Mouse (Mus musculus) lung, postnatal 0 days (tissue): ENCODE results near the gene Bcl11b. TPM values are rescaled to one million over a fixed set of nuclear protein-coding genes. Genes with fewer than 3 reads are reported as not detected.

Experiments
- ATAC-seq: fragments of 200-750 bp; cut with Nextera tagmentation; 2 replicates; pipeline ENCODE4 v1.8.0; 2017; ENCODE audit warnings: moderate library complexity
- DNase-seq: peaks from one replicate; pipeline ENCODE4 v3.0.0-alpha.2; 2016; ENCODE audit warnings: low spot score
- H3K27ac ChIP-seq: fragments of 300-500 bp; sonication (generic); 2 replicates; pipeline ENCODE4 v1.5.1; 2014; ENCODE audit warnings: antibody characterized with exemption, mild to moderate bottlenecking, low read length, mixed read lengths
- H3K27me3 ChIP-seq: fragments of 300-500 bp; sonication (generic); replicated peaks from 2 replicates; pipeline ENCODE4 v1.6.1; 2014; ENCODE audit warnings: low read length, mixed read lengths; ENCODE audit not compliant: insufficient read depth
- H3K36me3 ChIP-seq: fragments of 300-500 bp; sonication (generic); 2 replicates; pipeline ENCODE4 v1.6.1; 2014; ENCODE audit warnings: low read length, mixed read lengths; ENCODE audit not compliant: insufficient read depth
- H3K4me1 ChIP-seq: fragments of 300-500 bp; sonication (generic); 2 replicates; pipeline ENCODE4 v1.6.1; 2014; ENCODE audit warnings: antibody characterized with exemption, low read depth, low read length, mixed read lengths; ENCODE audit not compliant: insufficient read depth
- H3K4me2 ChIP-seq: fragments of 300-500 bp; sonication (generic); replicated peaks from 2 replicates; pipeline ENCODE4 v1.6.1; 2014; ENCODE audit warnings: low read depth, mild to moderate bottlenecking, low read length, moderate library complexity, mixed read lengths
- H3K4me3 ChIP-seq: fragments of 300-500 bp; sonication (generic); 2 replicates; pipeline ENCODE4 v1.5.1; 2014; ENCODE audit warnings: low read depth, low read length
- H3K9ac ChIP-seq: fragments of 300-500 bp; sonication (generic); replicated peaks from 2 replicates; pipeline ENCODE4 v1.6.1; 2014; ENCODE audit warnings: low read depth, mild to moderate bottlenecking
- H3K9me3 ChIP-seq: fragments of 300-500 bp; sonication (generic); 2 replicates; pipeline ENCODE4 v1.6.1; 2016; ENCODE audit warnings: low read length, mixed read lengths
- CTCF ChIP-seq: IDR thresholded peaks from 2 replicates; pipeline ENCODE4 v1.5.1; 2016; ENCODE audit warnings: antibody characterized with exemption, mild to moderate bottlenecking
- EP300 ChIP-seq: IDR thresholded peaks from 2 replicates; pipeline ENCODE4 v1.6.1; 2016; ENCODE audit warnings: antibody characterized with exemption, mild to moderate bottlenecking, control low read depth
- WGBS: fragments of 180-500 bp; shearing (Covaris S2); extraction: QIAGEN DNeasy Blood & Tissue Kit; methylation state at CpG from one replicate; pipeline ENCODE4 v1.1.7; 2014; 5-methylcytosine and 5-hydroxymethylcytosine counted together
- polyA plus RNA-seq: library from polyadenylated mRNA; unstranded; fragments of >200 nt; fragmentation: Nextera tagmentation; extraction: Ambion mirVana; gene quantifications from 2 replicates; pipeline ENCODE4 v1.2.1, GENCODE M21; 2015

Gene Bcl11b
- polyA plus RNA-seq, 1 experiment from 2014 or later = 0.44 TPM

DNA sequence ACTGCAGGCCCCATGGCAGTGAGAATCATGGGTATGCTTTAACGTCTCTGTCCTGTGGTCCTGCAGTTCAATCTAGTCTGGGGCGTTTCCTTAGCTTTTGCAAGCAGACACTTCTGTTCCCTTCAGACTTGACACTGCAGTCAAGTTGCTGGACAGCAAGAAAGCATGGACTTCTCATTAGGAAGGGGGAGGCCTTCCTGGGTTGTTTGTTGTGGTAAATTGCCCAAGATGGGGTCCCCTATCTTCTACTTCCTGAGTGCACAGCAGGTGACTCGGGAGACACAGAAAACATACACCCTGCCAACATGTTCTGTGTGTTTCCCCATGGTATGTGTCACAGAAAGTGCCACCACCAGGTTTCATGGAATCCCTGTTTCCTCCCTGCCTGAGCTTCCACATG lies 79.4 kb downstream of the Bcl11b start:
- H3K4me1 ChIP-seq = no peaks in the 10 kb centered on the region
- no peak overlapping the region for H3K4me2 ChIP-seq
- no peak for TF ChIP-seq CTCF
- no peak for TF ChIP-seq EP300
- H3K9ac ChIP-seq = no peak overlapping the region
- H3K36me3 ChIP-seq = no peaks in the 10 kb centered on the region
- H3K9me3 ChIP-seq = no peaks in the 10 kb centered on the region
- no peak overlapping the region for H3K4me3 ChIP-seq
- no peak overlapping the region for H3K27ac ChIP-seq
- 45% methylated on average over 3 of the region's 3 CpGs for WGBS
- no peaks in the 10 kb centered on the region for H3K27me3 ChIP-seq
- DNase-seq (no peak), ATAC-seq (no peak)

GRCm38 (mm10) chr12:107922180-107922579 lies 81.2 kb downstream of the Bcl11b start:
- no peaks in the 10 kb centered on the region for H3K27me3 ChIP-seq
- no peak overlapping the region for H3K9ac ChIP-seq
- H3K4me3 ChIP-seq = no peak overlapping the region
- no peak overlapping the region for H3K4me2 ChIP-seq
- DNase-seq = no peak
- H3K27ac ChIP-seq = no peak overlapping the region
- TF ChIP-seq EP300 (no peak), CTCF (no peak)
- WGBS = 92% methylated on average over 7 of the region's 7 CpGs
- ATAC-seq = no peak
- H3K9me3 ChIP-seq = no peaks in the 10 kb centered on the region
- H3K4me1 ChIP-seq = no peaks in the 10 kb centered on the region
- H3K36me3 ChIP-seq = no peaks in the 10 kb centered on the region

DNA sequence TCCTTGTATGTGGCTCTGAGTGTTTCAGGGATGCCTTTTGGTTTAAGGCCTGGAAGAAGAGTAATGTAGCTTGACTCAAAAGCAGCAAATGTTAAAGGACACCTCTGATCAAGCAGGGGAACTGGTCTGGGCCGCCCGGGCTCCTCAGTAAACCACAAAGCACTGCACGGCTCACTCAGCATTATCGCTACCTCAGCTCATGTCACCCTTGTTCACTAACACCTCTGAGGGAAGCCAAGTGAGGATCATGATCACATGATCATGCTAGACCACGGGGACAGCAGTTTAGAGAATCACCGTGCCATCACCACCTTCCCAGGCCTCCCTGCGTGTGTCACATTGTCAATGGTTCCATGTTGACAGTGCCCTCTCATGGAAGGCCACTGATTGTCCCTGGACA lies 81.8 kb downstream of the Bcl11b start:
- Histone ChIP-seq H3K4me1 (no peaks in the 10 kb centered on the region), H3K4me2 (no peak overlapping the region), H3K9ac (no peak overlapping the region), H3K27me3 (no peaks in the 10 kb centered on the region), H3K36me3 (no peaks in the 10 kb centered on the region), H3K4me3 (no peak overlapping the region), H3K27ac (no peak overlapping the region), H3K9me3 (no peaks in the 10 kb centered on the region)
- TF ChIP-seq EP300 (no peak), CTCF (no peak)
- 65% methylated on average over 7 of the region's 7 CpGs for WGBS
- ATAC-seq (no peak), DNase-seq (no peak)

GRCm38 (mm10) chr12:107921154-107921553 lies 82.2 kb downstream of the Bcl11b start:
- H3K36me3 ChIP-seq = no peaks in the 10 kb centered on the region
- ATAC-seq (no peak), DNase-seq (no peak)
- 60% methylated on average over 6 of the region's 6 CpGs for WGBS
- H3K9me3 ChIP-seq = no peaks in the 10 kb centered on the region
- no peak overlapping the region for H3K4me2 ChIP-seq
- no peaks in the 10 kb centered on the region for H3K27me3 ChIP-seq
- H3K9ac ChIP-seq = no peak overlapping the region
- no peaks in the 10 kb centered on the region for H3K4me1 ChIP-seq
- no peak overlapping the region for H3K27ac ChIP-seq
- no peak overlapping the region for H3K4me3 ChIP-seq
- TF ChIP-seq EP300 (no peak), CTCF (no peak)

- Histone ChIP-seq H3K4me1 (no peaks in the 10 kb centered on the region), H3K27ac (no peak overlapping the region), H3K36me3 (no peaks in the 10 kb centered on the region), H3K27me3 (no peaks in the 10 kb centered on the region), H3K4me3 (no peak overlapping the region), H3K4me2 (no peak overlapping the region), H3K9ac (no peak overlapping the region), H3K9me3 (no peaks in the 10 kb centered on the region)
- DNase-seq = no peak
- no peak for ATAC-seq
- TF ChIP-seq CTCF (no peak), EP300 (no peak)
- 62% methylated on average over 13 of the region's 13 CpGs for WGBS
These were observed 82.7 kb downstream of the Bcl11b start for GRCm38 (mm10) chr12:107920716-107921115.

DNA sequence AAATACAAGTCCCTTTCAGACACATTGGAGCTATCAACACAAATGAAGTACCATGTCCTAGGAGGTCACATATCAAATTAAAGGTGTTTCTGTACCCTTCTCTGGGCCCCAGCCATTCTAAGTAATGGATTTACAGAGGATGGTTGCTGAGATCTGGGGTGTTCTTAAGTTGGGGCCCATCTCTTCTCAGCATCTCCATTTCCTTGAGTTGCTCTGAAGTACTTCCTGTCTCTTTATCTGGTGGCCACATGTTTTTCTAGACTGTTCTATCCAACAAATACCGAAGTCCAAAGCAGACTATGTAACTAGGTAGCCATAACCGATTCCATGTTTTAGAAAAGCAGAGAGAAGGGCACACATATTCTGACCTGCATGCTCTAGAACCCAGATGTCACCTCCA lies 83.3 kb downstream of the Bcl11b start:
- ATAC-seq (no peak), DNase-seq (no peak)
- TF ChIP-seq CTCF (no peak), EP300 (no peak)
- no peaks in the 10 kb centered on the region for H3K4me1 ChIP-seq
- H3K4me2 ChIP-seq = no peak overlapping the region
- no peak overlapping the region for H3K9ac ChIP-seq
- no peaks in the 10 kb centered on the region for H3K36me3 ChIP-seq
- H3K27ac ChIP-seq = no peak overlapping the region
- H3K9me3 ChIP-seq = 0 out of 2 replicates have a peak, but pooled peaks cover 3% of the 10 kb centered on the region
- 72% methylated on average over 2 of the region's 2 CpGs for WGBS
- no peaks in the 10 kb centered on the region for H3K27me3 ChIP-seq
- no peak overlapping the region for H3K4me3 ChIP-seq

DNA sequence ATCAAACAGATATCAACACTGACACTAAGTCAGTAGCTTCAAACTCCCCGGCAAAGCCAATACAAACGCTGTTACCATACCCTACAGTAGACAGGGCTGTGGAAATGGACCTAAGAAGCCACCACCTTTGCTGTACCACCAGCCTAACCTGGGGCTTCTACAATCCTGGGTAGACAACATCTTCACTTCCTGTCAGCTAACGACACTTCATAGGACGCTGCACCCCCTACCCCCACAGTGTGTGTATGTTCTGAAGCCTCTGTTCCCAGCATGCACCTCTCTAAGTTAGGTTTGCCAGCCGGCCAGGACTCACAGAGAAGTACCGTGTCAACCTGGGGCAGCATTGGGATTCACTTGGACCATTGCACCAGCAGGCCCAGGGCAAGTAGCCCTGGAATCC lies 84.6 kb downstream of the Bcl11b start:
- ATAC-seq (no peak), DNase-seq (no peak)
- no peaks in the 10 kb centered on the region for H3K4me1 ChIP-seq
- TF ChIP-seq CTCF = no peak
- TF ChIP-seq EP300 = no peak
- no peak overlapping the region for H3K4me3 ChIP-seq
- H3K27me3 ChIP-seq = no peaks in the 10 kb centered on the region
- H3K4me2 ChIP-seq = no peak overlapping the region
- H3K9ac ChIP-seq = no peak overlapping the region
- no peak overlapping the region for H3K27ac ChIP-seq
- no peaks in the 10 kb centered on the region for H3K36me3 ChIP-seq
- 90% methylated on average over 6 of the region's 6 CpGs for WGBS
- 0 out of 2 replicates have a peak, but pooled peaks cover 3% of the 10 kb centered on the region for H3K9me3 ChIP-seq
